Mouse (Mus musculus) retina, postnatal 1 day (tissue): Measurements from ENCODE around the gene Exoc3l2.
"Not testable (repeated sequence)": the region's sequence is repeated elsewhere in the genome, so short reads cannot be mapped to it uniquely, and the experiment has no call there.

Experiments used
- DNase-seq: peaks from one replicate; pipeline ENCODE4 v3.0.0-alpha.2; 2012

Gene Exoc3l2

DNA sequence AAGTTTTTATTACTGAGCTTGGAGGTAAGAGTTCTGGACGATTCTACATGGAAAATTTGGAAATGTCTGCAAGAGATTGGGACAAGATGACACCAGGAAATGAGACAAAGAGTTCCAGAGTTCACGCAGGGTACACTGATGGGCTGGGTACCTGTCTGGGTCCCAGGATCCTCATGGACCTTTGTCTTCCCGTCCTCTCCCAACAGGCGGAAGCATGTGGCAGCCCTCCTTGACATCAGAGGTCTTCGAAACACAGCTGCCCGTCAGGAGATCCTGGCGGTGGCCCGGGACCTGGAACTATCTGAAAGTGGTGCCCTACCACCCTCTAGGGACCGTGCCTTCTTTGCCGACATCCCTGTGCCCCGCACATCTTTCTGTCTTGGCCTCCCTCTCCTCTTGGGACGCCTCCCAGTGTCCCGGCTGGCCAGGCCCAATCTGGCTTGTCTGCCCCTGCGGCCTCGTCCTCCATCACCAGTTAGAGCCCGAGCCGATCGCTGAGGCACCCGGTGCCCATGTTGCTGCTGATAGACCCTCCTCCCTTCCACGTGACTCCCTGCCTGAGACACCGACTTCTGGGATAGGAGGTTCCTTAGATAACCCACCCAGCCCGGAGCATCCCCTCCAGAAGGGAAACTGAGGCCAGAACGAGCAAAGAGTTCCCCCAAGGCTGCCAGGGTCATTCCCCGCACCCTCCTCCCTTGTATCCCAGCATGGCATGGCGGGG is 31.8 kb downstream of the Exoc3l2 start:
- no peak for DNase-seq

DNA sequence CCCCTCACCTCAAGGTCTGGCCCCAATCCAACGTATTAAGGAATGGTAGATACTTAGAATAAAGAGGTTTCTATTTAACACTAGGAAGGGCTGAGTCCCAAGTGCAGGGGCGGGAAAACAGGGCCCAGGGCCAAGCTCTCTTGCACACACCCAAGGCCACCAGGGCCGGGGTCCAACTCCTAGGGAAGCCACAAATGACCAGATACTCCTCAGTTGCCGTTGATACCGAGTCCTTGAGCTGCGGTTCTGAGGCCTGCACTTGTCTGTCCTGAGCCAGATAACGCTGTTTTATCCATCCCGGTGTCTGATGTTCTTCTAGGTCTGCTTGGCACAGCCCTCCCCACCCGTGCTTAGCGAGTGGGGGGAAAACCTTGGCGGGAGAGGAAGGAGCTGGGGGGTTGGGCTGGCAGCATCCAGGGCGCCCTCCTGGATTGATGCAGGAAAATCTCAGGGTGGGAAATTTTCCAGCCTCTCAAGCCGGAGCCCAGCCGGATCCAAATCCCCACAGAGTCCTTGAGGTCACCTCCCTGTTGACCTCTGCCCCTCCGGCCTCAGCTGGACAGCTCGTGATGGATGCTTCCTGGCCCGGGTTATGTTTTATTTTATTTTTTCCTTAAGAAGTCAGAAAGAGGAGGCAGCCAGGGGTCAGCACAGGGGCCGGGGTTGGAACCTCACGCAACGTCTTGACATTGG is 32.5 kb downstream of the Exoc3l2 start:
- no peak for DNase-seq

DNA sequence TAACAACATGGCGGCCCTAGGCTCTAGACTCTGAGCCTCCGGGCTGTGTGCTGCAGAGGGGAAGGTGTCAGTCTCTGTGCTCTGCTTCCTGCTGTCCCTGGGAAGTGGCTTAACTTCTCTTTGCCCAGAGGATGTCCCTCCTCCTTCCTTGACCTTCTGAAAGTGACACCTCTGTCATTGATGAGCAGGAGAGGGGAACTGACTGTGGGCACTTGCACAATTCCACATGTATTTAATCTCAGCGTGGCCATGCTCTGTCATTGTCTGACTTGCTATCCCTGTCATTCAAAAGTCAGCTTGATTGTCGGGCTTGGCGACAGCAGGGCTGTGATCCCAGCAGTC is 33.1 kb downstream of the Exoc3l2 start:
- no peak for DNase-seq

DNA sequence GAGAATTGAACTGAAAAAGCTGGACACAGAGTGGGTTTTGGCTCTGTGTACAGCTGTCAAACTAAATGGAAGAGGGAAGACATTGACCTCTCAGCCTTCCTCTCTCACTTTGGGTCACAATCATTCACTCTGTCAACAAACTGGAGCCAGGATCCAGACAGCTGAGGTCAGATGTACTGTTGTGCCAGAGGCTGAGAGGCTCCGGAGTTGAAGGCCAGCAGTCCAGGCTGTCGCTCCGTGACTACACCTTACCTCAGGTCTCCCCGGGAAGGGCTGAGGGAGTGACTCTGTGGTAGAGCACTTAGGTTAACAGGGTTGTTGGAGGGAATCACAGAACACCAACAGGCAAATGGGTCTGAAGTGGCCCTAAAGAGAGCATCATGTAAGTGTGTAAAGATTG is 35.2 kb downstream of the Exoc3l2 start:
- no peak for DNase-seq

DNA sequence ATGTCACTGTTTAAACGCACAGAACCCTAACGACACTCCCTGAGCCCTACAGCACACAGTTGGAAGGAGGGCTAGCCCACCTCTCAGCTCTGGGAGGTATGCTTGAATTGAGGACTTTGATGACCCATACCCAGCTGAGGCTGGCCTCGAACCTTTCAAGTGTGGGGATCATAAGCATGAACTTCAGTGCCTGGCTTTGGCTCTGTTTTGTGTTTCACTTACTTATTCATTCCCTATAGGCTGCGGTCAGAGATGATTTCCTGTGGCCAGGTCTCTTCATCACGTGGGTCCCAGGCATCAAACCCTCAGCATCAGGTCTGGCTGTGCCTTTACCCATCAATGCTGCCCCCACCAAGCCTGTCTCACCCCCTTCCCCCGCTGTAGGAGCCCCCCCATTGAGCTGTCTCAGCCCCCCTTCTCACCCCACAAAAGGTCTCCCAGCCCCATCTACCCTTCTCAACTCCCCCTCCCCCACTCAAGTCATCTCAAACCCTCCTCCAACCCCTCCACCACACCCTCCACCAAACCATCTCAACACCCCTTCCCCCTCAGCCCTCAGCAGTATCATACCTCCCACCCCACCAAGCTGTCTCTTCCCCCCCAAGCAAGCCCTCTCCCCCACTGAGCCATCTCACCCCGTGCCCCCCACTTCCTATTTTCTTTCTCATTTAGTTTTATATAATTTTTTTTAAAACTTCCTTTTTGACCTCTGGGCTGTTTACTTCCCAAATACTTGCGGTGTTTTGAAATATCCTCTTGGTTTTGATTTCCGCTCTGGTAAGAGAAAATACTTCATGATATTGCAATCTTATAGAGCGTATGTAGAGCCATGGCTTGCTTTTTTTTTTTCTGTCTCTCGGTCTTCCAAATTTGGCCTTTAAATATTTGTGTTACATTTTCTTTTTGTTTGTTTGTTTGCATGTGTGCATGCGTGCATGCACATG is 37.6 kb downstream of the Exoc3l2 start:
- no peak for DNase-seq

DNA sequence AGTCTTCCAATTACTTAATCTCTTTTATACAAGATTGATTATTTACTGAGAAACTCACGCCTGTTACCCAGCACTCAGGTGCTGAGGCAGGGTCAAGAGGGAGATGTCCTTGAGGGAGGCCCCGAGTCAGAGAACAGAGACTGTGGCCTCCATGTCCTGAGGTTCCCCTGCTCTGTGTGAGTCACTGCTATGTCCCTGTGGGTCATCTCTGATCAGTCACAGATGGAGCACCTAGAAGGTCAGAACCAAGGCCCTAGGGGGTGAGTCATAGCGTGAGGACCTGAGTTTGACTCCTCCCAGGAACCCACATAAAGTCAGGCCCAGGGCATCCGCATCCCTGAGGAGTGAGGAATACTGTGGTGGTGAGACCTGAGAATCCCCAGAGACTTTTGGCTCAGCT is 38.5 kb downstream of the Exoc3l2 start:
- no peak for DNase-seq

DNA sequence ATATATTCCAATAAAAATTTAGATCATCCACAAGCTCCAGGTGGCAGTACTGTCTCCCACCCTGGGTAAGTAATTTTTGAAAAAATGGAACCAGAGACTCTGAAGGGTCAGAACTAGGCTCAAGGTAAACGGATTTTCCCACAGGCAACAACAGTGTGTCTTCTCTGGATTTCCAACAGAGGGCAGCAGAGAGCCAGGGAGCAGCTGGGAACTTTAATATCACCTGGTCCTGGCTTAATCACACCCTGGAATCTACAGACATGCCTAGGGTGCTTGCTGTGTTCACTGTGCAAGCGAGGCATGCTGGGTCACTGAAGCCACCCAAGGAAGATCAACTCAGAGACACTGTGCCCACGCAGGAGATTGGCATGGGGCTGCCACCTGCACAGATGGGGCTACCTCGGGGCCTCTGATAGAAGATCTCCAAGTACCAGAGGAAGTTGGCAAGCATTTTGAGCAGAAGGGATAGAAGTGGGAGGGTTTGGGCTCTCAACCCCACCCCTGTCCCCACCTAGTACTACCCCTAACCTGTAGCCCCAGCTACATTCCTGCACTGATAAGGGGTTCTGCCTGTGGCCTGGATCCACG is 40.4 kb downstream of the Exoc3l2 start:
- DNase-seq, result peak; percentile 77

DNA sequence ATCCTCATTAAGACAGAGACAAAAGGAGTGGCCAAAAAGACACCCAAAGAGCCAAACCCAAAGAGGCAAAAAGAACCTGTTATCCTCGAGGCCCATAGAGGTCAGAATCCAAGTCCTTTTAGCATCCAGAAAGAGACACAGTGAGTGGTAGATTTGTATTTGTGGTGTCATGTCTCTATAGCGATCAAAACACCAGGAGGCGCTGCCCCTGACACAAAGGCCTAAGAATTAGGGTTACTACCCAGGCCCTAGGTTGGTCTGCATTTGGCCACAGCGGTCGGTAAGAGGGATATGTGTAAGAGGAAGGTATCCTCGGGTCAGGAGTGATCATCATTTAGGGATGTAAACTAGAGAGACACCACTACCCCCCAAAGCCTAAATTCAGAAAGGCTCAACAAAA is 43.2 kb downstream of the Exoc3l2 start:
- DNase-seq, result peak; percentile 37

DNA sequence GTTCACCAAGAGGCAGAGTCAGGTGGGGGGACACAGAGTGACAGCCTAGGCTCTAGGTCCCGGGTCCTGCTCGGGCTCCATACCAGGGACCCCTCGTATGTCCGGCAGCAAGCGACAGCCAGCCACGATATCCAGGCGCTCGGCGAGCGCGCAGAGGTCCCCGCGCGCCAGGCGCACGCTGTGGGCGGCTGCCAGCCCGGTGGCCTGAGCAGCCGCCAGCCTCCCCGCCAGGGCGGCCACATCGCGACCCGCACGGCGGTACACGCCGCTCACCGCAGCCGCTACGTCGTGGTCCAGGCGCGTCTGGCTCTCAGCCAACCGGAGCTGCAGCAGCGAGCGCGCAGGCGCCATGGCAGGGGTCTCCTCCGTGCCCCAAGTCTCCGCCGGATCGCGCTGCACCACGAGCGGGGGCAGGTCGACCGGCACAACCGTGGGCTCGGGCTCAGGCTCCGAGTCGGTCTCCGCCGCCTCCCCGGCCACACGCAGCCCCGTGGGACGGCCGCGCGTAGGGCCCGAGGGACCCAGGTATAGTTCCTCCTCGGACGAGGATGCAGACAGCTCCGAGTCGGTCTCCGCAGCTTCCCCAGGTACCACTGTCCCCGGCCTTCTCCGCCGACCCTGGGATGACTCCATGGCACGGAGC is 44.0 kb downstream of the Exoc3l2 start:
- DNase-seq, result peak; percentile 83

DNA sequence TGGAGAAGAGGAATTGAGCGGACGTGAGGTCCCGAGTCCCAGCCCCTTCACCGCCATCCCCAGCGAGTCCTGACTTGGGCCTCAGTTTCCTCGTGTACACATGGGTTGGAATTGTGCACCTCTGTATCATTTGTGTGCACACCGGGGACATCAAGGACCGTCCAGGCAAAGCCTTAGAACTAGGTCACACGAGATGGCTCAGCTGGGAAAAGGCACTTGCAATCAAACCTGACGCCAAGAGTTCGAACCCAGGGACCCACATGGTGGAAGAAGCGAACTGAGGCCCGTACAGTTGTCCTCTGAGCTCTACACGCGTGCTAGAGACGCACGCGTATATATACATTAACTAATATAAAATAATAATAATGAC is 44.5 kb downstream of the Exoc3l2 start:
- DNase-seq, result peak; percentile 35

DNA sequence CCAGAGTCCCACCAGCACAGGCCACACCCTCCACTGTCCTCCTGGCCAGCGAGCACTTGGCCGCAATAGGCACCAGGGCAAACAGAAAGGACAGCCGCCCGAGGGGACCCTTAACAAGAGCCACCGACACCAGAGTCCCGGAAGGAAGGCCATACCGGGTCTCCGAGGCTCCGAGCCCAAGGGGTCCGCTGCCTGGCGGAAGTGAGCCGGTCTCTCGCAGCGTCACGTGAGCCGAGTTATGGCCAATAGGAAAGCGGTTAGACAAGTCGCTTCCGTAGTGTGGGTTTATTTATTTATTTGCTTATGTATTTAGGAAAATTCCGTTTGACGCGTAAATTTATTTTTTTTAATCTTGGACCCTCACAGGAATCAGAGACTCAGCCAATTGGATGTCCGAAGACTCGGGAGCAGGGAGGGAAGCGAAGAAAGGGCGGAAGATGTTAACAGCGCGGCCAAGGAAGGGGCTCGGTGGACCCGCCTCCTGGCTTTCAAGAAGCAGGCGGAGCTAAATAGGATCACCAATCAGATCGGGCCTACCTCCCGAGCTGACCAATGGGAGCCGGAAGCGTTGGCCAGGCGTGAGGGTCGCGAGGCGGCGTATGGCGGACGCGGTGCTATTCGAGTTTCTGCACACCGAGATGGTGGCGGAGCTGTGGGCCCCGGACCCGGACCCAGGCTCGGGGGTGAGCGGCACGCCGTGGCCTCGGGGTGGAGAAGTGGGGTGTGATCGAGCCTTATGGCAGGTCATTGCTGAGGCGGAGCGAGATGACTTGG is 45.2 kb downstream of the Exoc3l2 start, which contains the start of the genes Bloc1s3 and Trappc6a:
TSS of gene Bloc1s3 (minus strand) at position 218 of the 774 bp plus-strand sequence.
TSS of gene Trappc6a (plus strand) at position 246 of the 774 bp plus-strand sequence.
- DNase-seq, result peak; percentile 98

DNA sequence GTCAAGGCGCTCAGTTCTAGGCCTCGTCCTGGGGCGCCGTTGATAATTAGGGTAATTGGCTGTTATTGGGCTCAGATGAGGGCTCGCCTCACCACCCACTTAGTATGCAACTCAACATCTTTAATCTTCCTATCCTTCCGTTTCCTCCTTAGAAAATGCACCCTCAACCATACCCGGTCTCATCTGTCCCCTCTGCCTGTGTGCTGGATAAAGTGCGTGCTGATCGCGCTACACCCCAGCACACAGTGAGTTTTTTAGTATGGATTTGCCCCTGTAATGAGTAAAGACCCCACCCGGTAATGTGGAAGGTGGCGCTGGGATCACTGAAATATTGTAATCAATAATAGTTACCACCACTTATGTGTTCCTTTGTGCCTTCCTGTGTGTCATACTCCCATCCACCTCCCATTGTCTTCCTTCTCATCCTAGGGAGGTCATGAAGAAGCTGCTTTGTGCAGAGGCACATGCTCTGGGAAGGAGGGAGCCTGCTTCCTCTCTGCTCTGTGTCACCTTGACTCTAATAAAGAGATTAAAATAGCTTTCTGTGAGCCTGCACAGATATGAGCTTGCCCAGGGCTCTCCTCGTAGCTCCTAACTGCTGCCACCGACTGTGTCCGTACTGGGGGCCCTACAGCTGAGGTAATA is 45.9 kb downstream of the Exoc3l2 start:
- no peak for DNase-seq

DNA sequence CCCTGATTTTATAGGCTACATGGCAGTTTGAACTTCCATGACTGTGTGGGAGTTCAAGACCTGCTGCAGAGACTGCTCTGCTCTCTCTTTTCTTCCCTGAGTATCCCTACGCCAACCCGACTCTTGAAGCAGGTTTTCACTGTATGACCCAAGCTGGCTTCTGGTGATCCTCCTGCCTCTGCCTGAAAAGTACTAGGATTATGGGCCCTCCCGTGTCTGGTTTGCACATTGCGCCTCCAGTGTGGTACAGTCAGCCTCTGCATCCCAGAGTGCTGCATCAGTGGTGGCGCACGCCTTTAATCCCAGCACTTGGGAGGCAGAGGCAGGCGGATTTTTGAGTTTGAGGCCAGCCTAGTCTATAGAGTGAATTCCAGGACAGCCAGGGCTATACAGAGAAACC is 46.7 kb downstream of the Exoc3l2 start:
- no peak for DNase-seq

DNA sequence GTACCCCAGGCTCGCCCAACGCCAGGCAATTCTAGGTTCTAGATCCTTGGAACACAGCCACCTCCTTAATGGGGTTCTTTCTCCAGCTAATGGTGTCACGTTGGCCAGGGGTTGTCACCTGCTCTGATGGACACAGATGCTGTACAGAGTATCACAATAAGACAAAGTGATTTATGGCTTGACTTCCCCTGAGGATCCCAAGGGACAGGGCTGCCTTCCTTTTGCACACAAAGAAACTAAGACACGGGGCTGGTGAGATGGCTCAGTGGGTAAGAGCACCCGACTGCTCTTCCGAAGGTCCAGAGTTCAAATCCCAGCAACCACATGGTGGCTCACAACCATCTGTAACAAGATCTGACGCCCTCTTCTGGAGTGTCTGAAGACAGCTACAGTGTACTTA is 48.8 kb downstream of the Exoc3l2 start:
- DNase-seq, result not testable (repeated sequence)

DNA sequence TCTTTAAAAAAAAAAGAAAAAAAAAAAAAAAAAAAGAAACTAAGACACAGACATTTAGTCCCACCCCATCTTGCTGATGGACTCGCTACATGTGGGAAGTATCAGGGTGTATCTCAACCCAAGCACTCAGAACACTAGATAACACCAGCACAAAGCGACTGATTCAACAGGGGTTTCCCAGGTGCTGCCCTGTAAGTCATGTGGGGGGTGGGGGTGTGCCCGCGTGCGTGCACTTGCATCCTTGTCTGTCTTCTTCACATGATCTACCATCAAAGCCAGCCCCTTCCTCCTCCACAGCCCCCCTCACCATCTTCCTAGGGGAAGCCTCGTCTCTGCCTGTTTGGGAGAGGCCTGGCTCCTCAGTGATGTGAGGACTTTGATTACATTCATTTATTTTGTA is 49.2 kb downstream of the Exoc3l2 start:
- no peak for DNase-seq

DNA sequence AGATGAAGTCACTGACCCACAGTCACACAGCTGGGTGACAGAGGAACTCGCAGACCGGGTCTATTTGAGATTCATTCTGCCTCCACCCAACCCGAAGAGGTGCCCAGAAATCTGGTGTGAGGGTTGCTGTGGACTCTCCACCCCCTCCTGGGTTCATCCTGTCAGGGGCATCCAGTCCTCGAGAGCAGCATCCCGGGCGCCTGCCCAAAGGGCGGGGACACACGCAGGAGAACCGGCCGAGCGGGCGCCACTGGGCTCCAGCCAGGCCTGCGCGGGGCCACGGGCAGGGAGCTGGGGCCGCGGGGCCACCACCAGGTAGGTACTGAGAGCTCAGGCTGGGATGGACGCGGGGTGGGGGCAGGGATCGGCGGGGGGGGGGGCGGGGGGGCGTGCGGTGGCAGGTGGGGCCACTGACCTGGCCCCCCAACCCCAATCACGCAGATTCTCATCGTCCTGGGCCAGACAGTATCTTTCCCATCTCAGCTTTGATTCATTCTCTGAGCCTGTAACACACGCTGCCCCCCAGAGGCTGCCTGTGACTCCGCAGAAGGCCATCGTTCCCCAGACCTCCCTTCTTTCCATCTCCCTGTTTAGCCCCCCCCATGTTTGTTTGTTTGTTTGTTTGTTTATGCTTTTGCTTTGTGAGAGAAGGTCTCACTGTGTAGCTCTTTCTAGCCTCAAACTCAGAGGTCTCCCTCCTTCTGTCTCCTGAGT is 54.7 kb downstream of the Exoc3l2 start, which contains the start of gene Nkpd1:
TSS of gene Nkpd1 (plus strand) at position 187 of the 714 bp plus-strand sequence.
- DNase-seq, result peak; percentile 54

DNA sequence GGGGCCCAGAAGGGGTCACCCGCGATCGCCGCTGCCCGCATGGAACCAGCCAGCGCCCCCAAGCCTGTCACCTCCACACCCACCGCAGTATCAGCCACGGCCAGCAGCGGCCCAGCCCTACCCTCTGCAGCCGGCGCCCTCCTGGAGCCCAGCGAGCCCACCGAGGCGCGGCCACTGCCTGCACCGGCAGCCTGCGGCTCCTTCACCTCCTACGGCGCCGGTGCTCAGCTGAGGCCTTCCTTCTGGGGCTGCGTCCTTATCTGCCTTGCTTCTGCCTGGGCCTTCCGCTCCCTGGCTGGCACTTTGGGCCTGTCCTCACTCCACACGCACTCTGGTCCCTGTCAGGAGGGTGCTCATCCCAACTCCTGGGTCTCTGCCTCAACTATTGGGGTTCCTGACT is 56.9 kb downstream of the Exoc3l2 start:
- DNase-seq, result peak; percentile 41

DNA sequence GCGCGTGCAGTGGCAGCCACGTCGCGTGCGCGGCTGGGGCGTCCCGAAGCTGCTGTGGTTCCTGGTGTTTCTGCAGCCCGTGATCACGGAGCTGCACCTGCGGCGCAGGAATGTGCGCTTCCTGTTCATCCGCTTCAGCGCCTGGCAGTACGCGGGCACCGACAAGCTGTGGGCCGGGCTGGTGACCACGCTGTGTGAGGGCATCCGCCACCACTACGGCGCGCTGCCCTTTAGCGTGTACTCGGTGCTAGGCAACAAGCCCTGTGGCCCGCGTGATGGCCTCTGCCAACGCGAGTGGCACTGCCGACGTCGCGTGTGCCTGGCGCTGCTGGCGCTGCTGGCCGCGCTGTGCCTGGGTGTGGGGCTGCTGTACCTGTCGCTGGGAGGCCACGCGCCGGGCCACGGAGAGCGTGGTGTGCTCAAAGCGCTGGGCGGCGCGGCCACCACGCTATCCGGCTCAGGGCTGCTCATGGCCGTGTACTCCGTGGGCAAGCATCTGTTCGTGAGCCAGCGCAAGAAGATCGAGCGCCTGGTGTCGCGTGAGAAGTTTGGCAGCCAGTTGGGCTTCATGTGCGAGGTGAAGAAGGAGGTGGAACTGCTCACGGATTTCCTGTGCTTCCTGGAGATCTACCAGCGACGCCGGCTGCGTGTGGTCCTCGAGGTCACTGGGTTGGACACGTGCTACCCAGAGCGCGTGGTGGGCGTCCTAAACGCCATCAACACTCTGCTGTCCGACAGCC is 60.1 kb downstream of the Exoc3l2 start:
- peak; percentile 68 for DNase-seq

DNA sequence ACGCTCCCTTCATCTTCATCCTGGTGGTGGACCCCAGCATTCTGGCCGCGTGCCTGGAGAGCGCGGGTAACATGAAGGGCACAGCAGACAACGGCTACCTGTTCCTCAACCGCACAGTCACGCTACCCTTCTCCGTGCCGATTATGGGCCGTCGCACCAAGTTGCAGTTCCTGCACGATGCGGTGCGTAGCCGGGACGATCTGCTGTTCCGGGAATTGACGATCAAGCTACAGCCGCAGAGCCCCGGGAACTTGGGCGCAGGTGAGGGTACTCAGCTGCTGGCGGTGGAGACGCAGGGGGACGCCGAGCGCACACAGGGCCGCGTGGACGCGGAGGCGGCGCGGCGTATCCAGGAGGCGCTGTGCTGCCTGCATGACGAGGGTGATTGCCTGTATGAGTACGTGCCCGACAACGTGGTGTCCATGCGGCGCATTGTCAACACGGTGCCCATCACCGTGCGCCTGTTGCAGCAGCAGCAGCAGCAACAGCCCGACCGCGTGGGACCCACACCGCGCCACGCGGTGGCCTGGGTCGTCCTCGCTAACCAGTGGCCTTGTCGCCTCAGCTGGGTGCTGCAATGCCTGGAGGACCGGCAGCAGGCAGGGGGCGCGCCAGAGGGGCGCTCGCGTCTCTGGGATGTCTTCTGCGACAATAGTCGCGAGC is 60.8 kb downstream of the Exoc3l2 start:
- peak; percentile 83 for DNase-seq
